Mouse (Mus musculus): ENCODE measurements around the gene Syt13. TPM values are rescaled to one million over a fixed set of nuclear protein-coding genes. Genes with fewer than 3 reads are reported as not detected.

Gene Syt13
- polyA plus RNA-seq, 2 experiments = 0.05 to 0.07 TPM

- TF ChIP-seq CTCF (IDR thresholded peaks at IDR 0.05; ENCODE audit: low read depth) (no peak), EP300 (IDR thresholded peaks at IDR 0.05; ENCODE audit: low read depth) (no peak)
- Histone ChIP-seq H3K4me3 (ENCODE audit: insufficient read depth in 1 of 2, low read depth in 2 of 2, low read length in 2 of 2) (no peak overlapping the region), H3K36me3 (replicated peaks; ENCODE audit: control insufficient read depth, insufficient read depth, low read depth) (no peaks in the 10 kb centered on the region), H3K27ac (no peak overlapping the region), H3K4me1 (replicated peaks; ENCODE audit: control insufficient read depth in 2 of 2, insufficient read depth in 2 of 2, low read length in 1 of 2) (no peaks in the 10 kb centered on the region), H3K9me3 (ENCODE audit: control insufficient read depth, low read length) (no peaks in the 10 kb centered on the region), H3K4me2 (ENCODE audit: low read depth) (no peak overlapping the region), H3K27me3 (ENCODE audit: control insufficient read depth, insufficient read depth, low read length) (no peaks in the 10 kb centered on the region), H3K9ac (replicated peaks) (no peak overlapping the region)
- ATAC-seq (ENCODE audit: insufficient read depth) (no peak), DNase-seq (ENCODE audit: low read depth in 3 of 3, low spot score in 3 of 3) (no peak)
- WGBS (ENCODE audit: insufficient replicate concordance) = 56% methylated on average over 6 of the region's 6 CpGs
These were observed 9.9 kb downstream of the Syt13 start for GRCm38 (mm10) chr2:92924677-92925259.

GRCm38 (mm10) chr2:92929696-92930095 lies 14.8 kb downstream of the Syt13 start:
- Histone ChIP-seq H3K9ac (replicated peaks) (no peak overlapping the region), H3K27me3 (ENCODE audit: control insufficient read depth, insufficient read depth, low read length) (no peaks in the 10 kb centered on the region), H3K9me3 (ENCODE audit: control insufficient read depth, low read length) (no peaks in the 10 kb centered on the region), H3K4me1 (replicated peaks; ENCODE audit: control insufficient read depth in 2 of 2, insufficient read depth in 2 of 2, low read length in 1 of 2) (no peaks in the 10 kb centered on the region), H3K4me3 (ENCODE audit: insufficient read depth in 1 of 2, low read depth in 2 of 2, low read length in 2 of 2) (no peak overlapping the region), H3K36me3 (replicated peaks; ENCODE audit: control insufficient read depth, insufficient read depth, low read depth) (no peaks in the 10 kb centered on the region), H3K27ac (no peak overlapping the region), H3K4me2 (ENCODE audit: low read depth) (no peak overlapping the region)
- 57% methylated on average over 5 of the region's 5 CpGs for WGBS (ENCODE audit: insufficient replicate concordance)
- no peak for TF ChIP-seq CTCF (IDR thresholded peaks at IDR 0.05; ENCODE audit: low read depth)
- TF ChIP-seq EP300 (IDR thresholded peaks at IDR 0.05; ENCODE audit: low read depth) = no peak
- DNase-seq (ENCODE audit: low read depth in 3 of 3, low spot score in 3 of 3) (no peak), ATAC-seq (ENCODE audit: insufficient read depth) (no peak)

GRCm38 (mm10) chr2:92931061-92931460 lies 16.2 kb downstream of the Syt13 start:
- ATAC-seq (ENCODE audit: insufficient read depth) (no peak), DNase-seq (ENCODE audit: low read depth in 3 of 3, low spot score in 3 of 3) (no peak)
- Histone ChIP-seq H3K4me1 (replicated peaks; ENCODE audit: control insufficient read depth in 2 of 2, insufficient read depth in 2 of 2, low read length in 1 of 2) (no peaks in the 10 kb centered on the region), H3K4me3 (ENCODE audit: insufficient read depth in 1 of 2, low read depth in 2 of 2, low read length in 2 of 2) (no peak overlapping the region), H3K9me3 (ENCODE audit: control insufficient read depth, low read length) (no peaks in the 10 kb centered on the region), H3K27ac (no peak overlapping the region), H3K27me3 (ENCODE audit: control insufficient read depth, insufficient read depth, low read length) (no peaks in the 10 kb centered on the region), H3K9ac (replicated peaks) (no peak overlapping the region), H3K36me3 (replicated peaks; ENCODE audit: control insufficient read depth, insufficient read depth, low read depth) (no peaks in the 10 kb centered on the region), H3K4me2 (ENCODE audit: low read depth) (no peak overlapping the region)
- TF ChIP-seq CTCF (IDR thresholded peaks at IDR 0.05; ENCODE audit: low read depth) (no peak), EP300 (IDR thresholded peaks at IDR 0.05; ENCODE audit: low read depth) (no peak)
- WGBS (ENCODE audit: insufficient replicate concordance) = 36% methylated on average over 7 of the region's 7 CpGs

GRCm38 (mm10) chr2:92933379-92933778 lies 18.5 kb downstream of the Syt13 start:
- DNase-seq (ENCODE audit: low read depth in 3 of 3, low spot score in 3 of 3) (no peak), ATAC-seq (ENCODE audit: insufficient read depth) (no peak)
- H3K27me3 ChIP-seq (ENCODE audit: control insufficient read depth, insufficient read depth, low read length) = no peaks in the 10 kb centered on the region
- H3K9ac ChIP-seq (replicated peaks) = no peak overlapping the region
- H3K36me3 ChIP-seq (replicated peaks; ENCODE audit: control insufficient read depth, insufficient read depth, low read depth) = no peaks in the 10 kb centered on the region
- H3K4me1 ChIP-seq (replicated peaks; ENCODE audit: control insufficient read depth in 2 of 2, insufficient read depth in 2 of 2, low read length in 1 of 2) = no peaks in the 10 kb centered on the region
- no peak overlapping the region for H3K27ac ChIP-seq
- no peak overlapping the region for H3K4me3 ChIP-seq (ENCODE audit: insufficient read depth in 1 of 2, low read depth in 2 of 2, low read length in 2 of 2)
- H3K4me2 ChIP-seq (ENCODE audit: low read depth) = no peak overlapping the region
- TF ChIP-seq EP300 (IDR thresholded peaks at IDR 0.05; ENCODE audit: low read depth) (no peak), CTCF (IDR thresholded peaks at IDR 0.05; ENCODE audit: low read depth) (no peak)
- no peaks in the 10 kb centered on the region for H3K9me3 ChIP-seq (ENCODE audit: control insufficient read depth, low read length)
- 62% methylated on average over 6 of the region's 6 CpGs for WGBS (ENCODE audit: insufficient replicate concordance)

GRCm38 (mm10) chr2:92934312-92934982 lies 19.5 kb downstream of the Syt13 start:
- TF ChIP-seq CTCF (IDR thresholded peaks at IDR 0.05; ENCODE audit: low read depth) (no peak), EP300 (IDR thresholded peaks at IDR 0.05; ENCODE audit: low read depth) (no peak)
- no peaks in the 10 kb centered on the region for H3K9me3 ChIP-seq (ENCODE audit: control insufficient read depth, low read length)
- H3K4me1 ChIP-seq (replicated peaks; ENCODE audit: control insufficient read depth in 2 of 2, insufficient read depth in 2 of 2, low read length in 1 of 2) = no peaks in the 10 kb centered on the region
- no peak overlapping the region for H3K4me3 ChIP-seq (ENCODE audit: insufficient read depth in 1 of 2, low read depth in 2 of 2, low read length in 2 of 2)
- no peak overlapping the region for H3K27ac ChIP-seq
- 33% methylated on average over 10 of the region's 10 CpGs for WGBS (ENCODE audit: insufficient replicate concordance)
- DNase-seq (ENCODE audit: low read depth in 3 of 3, low spot score in 3 of 3) = no peak
- no peaks in the 10 kb centered on the region for H3K27me3 ChIP-seq (ENCODE audit: control insufficient read depth, insufficient read depth, low read length)
- no peak overlapping the region for H3K9ac ChIP-seq (replicated peaks)
- no peak overlapping the region for H3K4me2 ChIP-seq (ENCODE audit: low read depth)
- H3K36me3 ChIP-seq (replicated peaks; ENCODE audit: control insufficient read depth, insufficient read depth, low read depth) = no peaks in the 10 kb centered on the region
- ATAC-seq (ENCODE audit: insufficient read depth) = no peak
